Mouse (Mus musculus): ENCODE data around the gene Pik3ip1. TPM values are rescaled to one million over a fixed set of nuclear protein-coding genes. Genes with fewer than 3 reads are reported as not detected.

Gene Pik3ip1
- polyA plus RNA-seq, 2 experiments = 0.42 to 0.79 TPM

GRCm38 (mm10) chr11:3302385-3302784 is 27.8 kb upstream of the Pik3ip1 start:
- ATAC-seq (ENCODE audit: insufficient read depth) (no peak), DNase-seq (ENCODE audit: low read depth in 3 of 3, low spot score in 3 of 3) (no peak)
- H3K9ac ChIP-seq (replicated peaks) = no peak overlapping the region
- H3K9me3 ChIP-seq (ENCODE audit: control insufficient read depth, low read length) = no peaks in the 10 kb centered on the region
- no peak overlapping the region for H3K27ac ChIP-seq
- 74% methylated on average over 4 of the region's 4 CpGs for WGBS (ENCODE audit: insufficient replicate concordance)
- H3K4me2 ChIP-seq (ENCODE audit: low read depth) = no peak overlapping the region
- no peaks in the 10 kb centered on the region for H3K27me3 ChIP-seq (ENCODE audit: control insufficient read depth, insufficient read depth, low read length)
- peaks cover 48% of the 10 kb centered on the region for H3K36me3 ChIP-seq (replicated peaks; ENCODE audit: control insufficient read depth, insufficient read depth, low read depth)
- H3K4me1 ChIP-seq (replicated peaks; ENCODE audit: control insufficient read depth in 2 of 2, insufficient read depth in 2 of 2, low read length in 1 of 2) = no peaks in the 10 kb centered on the region
- TF ChIP-seq CTCF (IDR thresholded peaks at IDR 0.05; ENCODE audit: low read depth) (no peak), EP300 (IDR thresholded peaks at IDR 0.05; ENCODE audit: low read depth) (no peak)
- H3K4me3 ChIP-seq (ENCODE audit: insufficient read depth in 1 of 2, low read depth in 2 of 2, low read length in 2 of 2) = no peak overlapping the region

GRCm38 (mm10) chr11:3302792-3303191 is 27.4 kb upstream of the Pik3ip1 start:
- no peak overlapping the region for H3K4me3 ChIP-seq (ENCODE audit: insufficient read depth in 1 of 2, low read depth in 2 of 2, low read length in 2 of 2)
- H3K4me1 ChIP-seq (replicated peaks; ENCODE audit: control insufficient read depth in 2 of 2, insufficient read depth in 2 of 2, low read length in 1 of 2) = no peaks in the 10 kb centered on the region
- H3K9ac ChIP-seq (replicated peaks) = no peak overlapping the region
- peaks cover 48% of the 10 kb centered on the region for H3K36me3 ChIP-seq (replicated peaks; ENCODE audit: control insufficient read depth, insufficient read depth, low read depth)
- H3K27me3 ChIP-seq (ENCODE audit: control insufficient read depth, insufficient read depth, low read length) = no peaks in the 10 kb centered on the region
- no peak overlapping the region for H3K27ac ChIP-seq
- ATAC-seq (ENCODE audit: insufficient read depth) (no peak), DNase-seq (ENCODE audit: low read depth in 3 of 3, low spot score in 3 of 3) (no peak)
- 74% methylated on average over 4 of the region's 4 CpGs for WGBS (ENCODE audit: insufficient replicate concordance)
- no peak overlapping the region for H3K4me2 ChIP-seq (ENCODE audit: low read depth)
- TF ChIP-seq CTCF (IDR thresholded peaks at IDR 0.05; ENCODE audit: low read depth) (no peak), EP300 (IDR thresholded peaks at IDR 0.05; ENCODE audit: low read depth) (no peak)
- no peaks in the 10 kb centered on the region for H3K9me3 ChIP-seq (ENCODE audit: control insufficient read depth, low read length)

- Histone ChIP-seq H3K4me3 (ENCODE audit: insufficient read depth in 1 of 2, low read depth in 2 of 2, low read length in 2 of 2) (no peak overlapping the region), H3K4me2 (ENCODE audit: low read depth) (no peak overlapping the region), H3K4me1 (replicated peaks; ENCODE audit: control insufficient read depth in 2 of 2, insufficient read depth in 2 of 2, low read length in 1 of 2) (peaks cover 0 to 4% of the 10 kb centered on the region in 2 experiments; a peak in 2 of 4 replicates), H3K9ac (replicated peaks) (no peak overlapping the region), H3K36me3 (replicated peaks; ENCODE audit: control insufficient read depth, insufficient read depth, low read depth) (peaks cover 56% of the 10 kb centered on the region), H3K9me3 (ENCODE audit: control insufficient read depth, low read length) (no peaks in the 10 kb centered on the region), H3K27me3 (ENCODE audit: control insufficient read depth, insufficient read depth, low read length) (no peaks in the 10 kb centered on the region), H3K27ac (no peak overlapping the region)
- 74% methylated on average over 4 of the region's 4 CpGs for WGBS (ENCODE audit: insufficient replicate concordance)
- ATAC-seq (ENCODE audit: insufficient read depth) = no peak
- no peak for DNase-seq (ENCODE audit: low read depth in 3 of 3, low spot score in 3 of 3)
- TF ChIP-seq EP300 (IDR thresholded peaks at IDR 0.05; ENCODE audit: low read depth) = no peak
- no peak for TF ChIP-seq CTCF (IDR thresholded peaks at IDR 0.05; ENCODE audit: low read depth)
Observed at GRCm38 (mm10) chr11:3305821-3306220, 24.4 kb upstream of the Pik3ip1 start.

- peaks cover 47% of the 10 kb centered on the region for H3K36me3 ChIP-seq (replicated peaks; ENCODE audit: control insufficient read depth, insufficient read depth, low read depth)
Observed at GRCm38 (mm10) chr11:3307875-3308274, 22.3 kb upstream of the Pik3ip1 start.

GRCm38 (mm10) chr11:3309884-3310283 is 20.3 kb upstream of the Pik3ip1 start:
- no peak overlapping the region for H3K4me3 ChIP-seq (ENCODE audit: insufficient read depth in 1 of 2, low read depth in 2 of 2, low read length in 2 of 2)
- H3K27me3 ChIP-seq (ENCODE audit: control insufficient read depth, insufficient read depth, low read length) = no peaks in the 10 kb centered on the region
- 58% methylated on average over 4 of the region's 4 CpGs for WGBS (ENCODE audit: insufficient replicate concordance)
- H3K9me3 ChIP-seq (ENCODE audit: control insufficient read depth, low read length) = no peaks in the 10 kb centered on the region
- H3K36me3 ChIP-seq (replicated peaks; ENCODE audit: control insufficient read depth, insufficient read depth, low read depth) = peaks cover 36% of the 10 kb centered on the region
- TF ChIP-seq EP300 (IDR thresholded peaks at IDR 0.05; ENCODE audit: low read depth) = no peak
- no peak for TF ChIP-seq CTCF (IDR thresholded peaks at IDR 0.05; ENCODE audit: low read depth)
- no peak overlapping the region for H3K9ac ChIP-seq (replicated peaks)
- DNase-seq (ENCODE audit: low read depth in 3 of 3, low spot score in 3 of 3) = no peak
- ATAC-seq (ENCODE audit: insufficient read depth) = no peak
- H3K27ac ChIP-seq = no peak overlapping the region
- H3K4me2 ChIP-seq (ENCODE audit: low read depth) = no peak overlapping the region
- peaks cover 4 to 24% of the 10 kb centered on the region in 2 experiments; a peak in 2 of 4 replicates for H3K4me1 ChIP-seq (replicated peaks; ENCODE audit: control insufficient read depth in 2 of 2, insufficient read depth in 2 of 2, low read length in 1 of 2)

More at GRCm38 (mm10) chr11:3307875-3308274, 22.3 kb upstream of the Pik3ip1 start:
- Histone ChIP-seq H3K4me1 (replicated peaks; ENCODE audit: control insufficient read depth in 2 of 2, insufficient read depth in 2 of 2, low read length in 1 of 2) (peaks cover 4 to 14% of the 10 kb centered on the region in 2 experiments; a peak in 2 of 4 replicates), H3K4me3 (ENCODE audit: insufficient read depth in 1 of 2, low read depth in 2 of 2, low read length in 2 of 2) (no peak overlapping the region), H3K9me3 (ENCODE audit: control insufficient read depth, low read length) (no peaks in the 10 kb centered on the region), H3K4me2 (ENCODE audit: low read depth) (no peak overlapping the region), H3K27me3 (ENCODE audit: control insufficient read depth, insufficient read depth, low read length) (no peaks in the 10 kb centered on the region), H3K27ac (no peak overlapping the region), H3K9ac (replicated peaks) (no peak overlapping the region)
- ATAC-seq (ENCODE audit: insufficient read depth) (no peak), DNase-seq (ENCODE audit: low read depth in 3 of 3, low spot score in 3 of 3) (no peak)
- WGBS (ENCODE audit: insufficient replicate concordance) = 61% methylated on average over 3 of the region's 3 CpGs
- TF ChIP-seq EP300 (IDR thresholded peaks at IDR 0.05; ENCODE audit: low read depth) (no peak), CTCF (IDR thresholded peaks at IDR 0.05; ENCODE audit: low read depth) (no peak)
